Mouse (Mus musculus): ENCODE results near the gene Bub3.

The Bub3 gene

GRCm38 (mm10) chr7:131556116-131556515 lies 3.9 kb upstream of the Bub3 start:
- DNase-seq (ENCODE audit: extremely low spot score) = no peak

DNA sequence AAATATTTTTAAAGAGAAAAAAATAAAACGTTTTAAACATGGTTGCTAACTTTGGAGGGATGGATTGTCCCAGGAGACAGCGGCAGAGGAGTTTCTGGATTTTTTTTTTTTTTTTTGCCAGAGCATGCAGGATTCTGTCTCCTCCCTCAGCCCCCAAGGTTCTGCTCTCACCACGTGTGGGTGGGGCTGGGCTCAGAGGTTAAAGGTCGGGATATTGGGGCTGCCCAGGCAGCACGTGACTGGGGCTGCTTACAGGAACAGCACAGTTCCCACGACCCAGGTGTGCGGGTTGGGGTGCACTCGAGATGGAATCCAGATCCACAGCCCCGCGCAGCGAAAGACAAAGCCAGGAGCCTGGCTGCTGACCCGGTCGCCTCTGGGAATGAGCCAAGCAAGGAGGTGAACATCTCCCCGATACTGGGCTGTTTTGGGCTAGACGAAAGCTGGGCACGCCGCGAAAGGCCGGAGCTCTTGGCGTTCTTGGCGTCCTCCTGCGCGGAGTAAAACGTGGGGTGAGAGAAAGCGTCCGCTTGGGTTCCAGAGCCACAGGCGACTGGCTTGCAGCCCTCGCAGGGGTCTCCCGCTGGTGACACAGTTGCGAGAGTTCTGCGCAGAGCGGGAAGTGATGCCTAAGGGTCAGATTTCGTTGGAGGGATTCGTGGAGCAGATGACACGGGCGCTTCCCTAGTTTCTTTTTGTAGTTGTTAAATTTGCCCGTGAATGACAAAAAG lies 3.3 kb upstream of the Bub3 start:
- no peak for DNase-seq (ENCODE audit: extremely low spot score)

DNA sequence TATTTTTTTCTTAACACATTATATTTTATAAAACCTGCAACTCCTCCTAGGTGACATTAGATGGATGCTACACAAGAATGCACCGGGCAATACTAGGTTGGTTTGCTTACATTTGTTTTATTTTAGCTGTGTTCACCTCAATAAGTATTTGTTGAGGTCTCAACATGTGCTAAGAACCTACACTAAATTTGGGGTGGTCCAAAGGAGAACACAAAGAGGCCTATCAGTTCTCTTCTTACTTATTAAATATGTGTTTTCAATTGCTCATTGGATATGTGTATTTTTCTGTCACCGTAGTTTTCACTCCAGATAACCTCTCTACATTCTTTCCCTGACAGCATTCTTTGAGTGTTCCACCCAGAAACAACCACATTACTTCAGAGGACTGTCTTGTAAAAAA lies 2.3 kb upstream of the Bub3 start:
- DNase-seq (ENCODE audit: extremely low spot score) = no peak

- DNase-seq (ENCODE audit: extremely low spot score) = no peak
Measured at GRCm38 (mm10) chr7:131560697-131561042, 648 bp downstream of the Bub3 start.

DNA sequence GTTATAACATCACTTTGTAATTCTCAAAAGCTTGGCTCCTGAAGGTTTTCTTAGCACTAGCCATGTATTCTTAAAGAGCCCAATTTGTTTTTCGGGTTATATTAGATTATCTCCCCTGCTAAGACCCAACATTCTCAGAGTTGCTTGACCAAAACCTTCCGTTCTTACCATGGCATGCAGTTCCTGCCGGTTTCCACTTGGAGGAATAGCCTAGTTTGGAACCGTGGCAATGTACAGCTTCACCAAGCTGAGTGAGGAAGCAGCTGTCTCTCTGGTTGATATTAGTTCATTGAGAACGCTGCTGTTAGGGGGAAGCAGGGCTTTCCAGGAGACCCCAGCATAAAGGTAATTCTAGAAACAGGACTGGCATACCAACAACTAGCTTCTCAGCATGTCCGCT lies 15.2 kb downstream of the Bub3 start:
- DNase-seq (ENCODE audit: extremely low spot score) = no peak

GRCm38 (mm10) chr7:131582178-131582577 lies 22.2 kb downstream of the Bub3 start:
- DNase-seq (ENCODE audit: extremely low spot score) = no peak

GRCm38 (mm10) chr7:131585551-131585950 lies 25.5 kb downstream of the Bub3 start:
- DNase-seq (ENCODE audit: extremely low spot score) = no peak

DNA sequence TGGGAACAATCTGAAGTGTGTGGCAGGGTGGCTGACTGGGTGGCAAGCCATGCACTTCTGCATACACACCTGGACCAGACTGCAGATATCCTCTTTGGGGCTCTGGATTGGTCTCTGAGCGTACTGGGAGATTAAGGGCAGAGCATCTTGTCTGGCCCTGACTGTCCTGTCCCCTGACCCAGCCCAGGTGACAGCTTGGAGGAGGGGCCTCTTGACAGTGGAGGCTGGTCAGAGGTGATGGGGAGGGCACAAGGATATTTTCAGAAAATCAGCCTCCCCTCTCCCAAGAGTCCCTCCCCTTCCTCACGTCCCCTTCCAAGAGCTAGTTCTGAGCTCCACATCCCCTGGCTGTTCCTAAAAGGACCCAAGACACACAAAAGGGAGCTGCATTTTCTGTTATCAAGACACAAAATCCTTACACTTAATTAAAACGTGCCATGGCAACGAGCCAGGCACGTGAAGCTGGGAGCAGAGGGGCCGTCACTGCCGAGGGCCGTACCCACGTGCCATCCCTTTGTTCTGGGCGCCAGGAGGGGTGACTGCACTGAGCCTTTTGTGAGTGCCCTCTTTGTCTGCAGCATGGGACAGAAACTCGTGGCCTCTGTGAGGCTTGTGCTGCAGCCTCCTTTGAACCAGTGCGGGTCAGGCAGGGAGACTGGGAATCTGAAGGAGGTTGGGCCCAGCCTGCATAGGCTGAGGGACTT lies 37.9 kb downstream of the Bub3 start:
- DNase-seq (ENCODE audit: extremely low spot score) = peak; percentile 77

- peak; percentile 76 for DNase-seq (ENCODE audit: extremely low spot score)
Measured at GRCm38 (mm10) chr7:131598483-131598824, 38.4 kb downstream of the Bub3 start.

GRCm38 (mm10) chr7:131602106-131602505 lies 42.1 kb downstream of the Bub3 start:
- no peak for DNase-seq (ENCODE audit: extremely low spot score)

- DNase-seq (ENCODE audit: extremely low spot score) = peak; percentile 15
Measured at GRCm38 (mm10) chr7:131603186-131603585, 43.2 kb downstream of the Bub3 start.

DNA sequence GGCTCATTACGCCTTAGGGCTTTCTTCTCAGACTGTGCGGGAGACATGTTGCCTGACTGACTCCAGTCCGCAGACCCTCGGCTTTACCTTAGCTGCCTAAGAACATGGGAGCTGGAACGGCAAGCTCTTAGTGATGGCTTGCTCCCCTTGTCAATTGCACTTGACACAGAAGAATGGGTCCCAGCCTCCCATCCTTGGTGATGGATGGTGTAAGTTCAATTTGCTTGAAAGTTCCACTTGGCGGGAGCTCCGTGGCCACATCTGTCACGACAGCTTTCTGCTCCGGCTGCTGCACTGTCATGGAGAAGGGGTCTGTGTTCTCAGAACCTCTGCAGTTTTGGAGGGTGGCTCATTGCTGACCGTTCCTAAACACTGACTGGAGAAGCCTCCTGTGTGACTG lies 44.9 kb downstream of the Bub3 start:
- DNase-seq (ENCODE audit: extremely low spot score) = no peak

DNA sequence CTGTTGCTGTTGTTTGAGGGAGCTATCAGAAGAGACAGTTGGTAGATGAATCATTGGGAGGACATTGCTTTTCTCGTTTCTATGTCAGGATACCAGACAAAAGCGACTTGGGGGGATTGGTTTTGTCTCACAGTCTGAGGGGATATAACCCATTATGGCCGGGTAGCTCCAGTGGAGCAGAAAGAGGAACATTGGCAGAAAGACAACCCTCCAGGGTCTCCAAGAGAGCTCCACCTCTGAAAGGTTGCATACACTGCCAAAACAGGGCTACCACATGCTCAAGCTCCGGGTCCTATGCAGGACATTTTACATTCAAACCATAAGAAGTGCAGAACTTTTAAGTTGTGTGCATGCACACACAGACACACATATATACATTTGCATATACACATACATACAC lies 45.5 kb downstream of the Bub3 start:
- no peak for DNase-seq (ENCODE audit: extremely low spot score)

DNA sequence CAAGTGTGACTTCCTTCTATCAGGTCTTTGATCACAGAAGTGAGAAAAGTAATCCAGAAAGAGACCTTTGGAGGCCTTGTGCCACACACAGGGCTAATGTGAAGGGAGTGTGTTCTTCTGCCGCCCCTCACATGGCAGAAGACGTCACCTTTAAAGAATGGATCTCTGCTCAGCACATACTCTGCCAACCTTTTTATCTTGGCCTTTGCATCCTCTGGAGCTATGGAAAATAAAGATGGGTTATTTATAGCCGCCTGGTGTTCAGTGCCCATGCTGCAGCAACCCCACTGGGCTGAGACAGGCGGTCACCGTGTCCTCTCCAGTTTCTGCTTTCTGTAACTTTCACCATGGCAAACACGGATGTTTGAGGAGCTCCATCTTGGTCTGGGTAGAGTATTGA lies 48.0 kb downstream of the Bub3 start:
- no peak for DNase-seq (ENCODE audit: extremely low spot score)

GRCm38 (mm10) chr7:131609677-131610076 lies 49.7 kb downstream of the Bub3 start:
- peak; percentile 61 for DNase-seq (ENCODE audit: extremely low spot score)
